Mouse (Mus musculus) cerebellum, adult 9-10 months (tissue): Measurements from ENCODE around the gene Ttc28.
A peak's percentile ranks its signal among the peaks of the same experiment; 100 is the strongest.

Experiments
- DNase-seq: peaks from one replicate; pipeline ENCODE4 v3.0.0; 2022

Ttc28 gene

DNA sequence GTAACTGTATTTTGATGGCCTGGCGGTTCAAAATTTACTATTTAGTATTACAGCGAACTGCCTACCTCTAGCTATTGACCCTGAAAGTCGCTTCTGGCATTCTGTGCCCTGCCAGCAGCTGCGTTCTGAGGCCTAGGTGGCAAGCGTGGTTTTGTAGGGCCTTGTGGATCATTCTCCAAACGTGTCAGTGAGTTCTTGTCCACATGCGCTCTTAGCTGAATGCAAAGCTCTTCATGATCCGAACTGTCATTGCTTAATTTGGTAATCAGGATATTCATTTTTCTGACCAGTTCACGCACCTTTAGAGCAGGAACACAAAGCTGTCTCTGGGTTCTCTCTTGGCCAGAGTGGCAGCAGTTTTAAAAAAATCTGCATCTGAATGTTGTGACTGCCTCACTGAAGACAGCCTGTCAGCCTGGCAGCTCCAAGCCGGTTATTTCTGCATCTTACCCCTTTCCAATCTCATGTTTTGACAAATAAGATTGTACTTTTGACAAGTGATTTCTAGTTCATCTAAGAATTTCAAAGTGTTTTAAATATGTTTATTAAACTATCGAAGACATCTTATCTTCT is 88.0 kb downstream of the Ttc28 start:
- DNase-seq, result no peak

- no peak for DNase-seq
These were observed 89.0 kb downstream of the Ttc28 start for GRCm38 (mm10) chr5:110968566-110968965.

- DNase-seq, result no peak
These were observed 90.7 kb downstream of the Ttc28 start for GRCm38 (mm10) chr5:110970162-110970780.

GRCm38 (mm10) chr5:110976721-110977120 is 97.1 kb downstream of the Ttc28 start:
- no peak for DNase-seq

GRCm38 (mm10) chr5:110977796-110978195 is 98.2 kb downstream of the Ttc28 start:
- DNase-seq, result no peak

- peak; percentile 73 for DNase-seq
These were observed 98.9 kb downstream of the Ttc28 start for GRCm38 (mm10) chr5:110978461-110978860.

DNA sequence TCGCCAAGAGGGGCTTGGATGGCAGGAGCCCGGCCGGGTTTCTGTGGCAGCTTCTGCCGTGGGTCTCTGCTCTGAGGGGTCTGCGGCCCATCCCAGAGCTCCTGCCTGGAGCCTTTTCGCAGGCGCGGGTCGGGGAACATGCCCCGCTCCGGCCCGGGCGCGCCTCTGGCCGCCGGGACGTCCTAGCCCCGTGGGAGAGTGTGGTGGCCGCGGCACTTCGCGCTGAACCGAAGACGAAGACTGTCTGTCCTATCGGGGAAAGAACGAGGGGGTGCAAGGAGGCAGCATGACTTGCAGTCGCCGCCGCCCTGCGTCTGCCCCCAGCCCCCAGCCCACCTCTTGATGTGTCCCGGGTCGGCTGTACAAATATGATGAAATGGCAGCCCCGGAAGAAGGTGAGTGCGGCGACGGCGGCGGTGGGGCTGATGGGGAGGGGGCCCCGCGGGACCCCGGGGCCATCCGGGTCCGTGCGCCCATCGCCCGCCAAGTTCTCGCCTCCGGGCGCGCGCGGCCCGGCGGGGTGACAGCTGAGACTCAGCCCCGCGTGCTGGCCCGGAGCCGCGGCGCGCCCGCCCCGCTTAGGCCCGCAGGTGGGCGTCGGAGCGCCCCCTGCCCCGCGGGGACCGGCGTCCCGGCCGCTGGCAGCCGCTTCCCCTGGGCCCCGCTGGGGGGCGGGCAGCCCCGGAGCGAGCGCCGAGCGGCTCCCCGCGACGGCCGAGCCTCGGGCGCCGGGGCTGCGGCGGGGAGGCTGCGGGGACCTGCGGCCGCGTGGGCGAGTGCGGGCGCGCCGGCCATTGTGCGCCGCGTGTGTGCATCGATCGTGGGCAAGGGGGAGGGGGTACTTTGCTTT is 99.6 kb downstream of the Ttc28 start:
- DNase-seq, result peak; percentile 27

DNA sequence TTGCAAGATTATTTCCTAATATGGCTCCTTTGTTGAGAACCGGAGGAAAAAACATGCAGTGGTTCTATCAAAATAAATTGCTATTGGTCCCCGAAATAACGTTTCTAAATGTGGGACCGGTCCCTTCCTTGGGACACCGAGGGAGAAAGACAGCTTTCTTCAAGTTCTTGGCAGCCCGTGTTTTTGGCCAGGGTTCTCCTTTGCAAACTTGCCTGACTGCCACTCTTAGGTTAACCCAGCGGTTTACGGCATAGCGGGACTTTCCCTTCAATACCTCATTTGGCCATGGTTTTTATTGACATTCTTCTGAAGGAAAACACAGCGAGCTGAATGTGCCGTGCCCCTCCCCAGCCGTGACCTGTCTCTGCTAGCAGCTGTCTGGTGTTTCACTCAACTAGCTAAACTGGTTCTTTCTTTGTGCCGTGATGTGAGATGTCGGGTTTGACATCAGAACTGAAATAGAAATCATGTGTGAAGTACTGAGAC is 100.3 kb downstream of the Ttc28 start:
- peak; percentile 26 for DNase-seq

- peak; percentile 20 for DNase-seq
These were observed 101.0 kb downstream of the Ttc28 start for GRCm38 (mm10) chr5:110980576-110980975.

DNA sequence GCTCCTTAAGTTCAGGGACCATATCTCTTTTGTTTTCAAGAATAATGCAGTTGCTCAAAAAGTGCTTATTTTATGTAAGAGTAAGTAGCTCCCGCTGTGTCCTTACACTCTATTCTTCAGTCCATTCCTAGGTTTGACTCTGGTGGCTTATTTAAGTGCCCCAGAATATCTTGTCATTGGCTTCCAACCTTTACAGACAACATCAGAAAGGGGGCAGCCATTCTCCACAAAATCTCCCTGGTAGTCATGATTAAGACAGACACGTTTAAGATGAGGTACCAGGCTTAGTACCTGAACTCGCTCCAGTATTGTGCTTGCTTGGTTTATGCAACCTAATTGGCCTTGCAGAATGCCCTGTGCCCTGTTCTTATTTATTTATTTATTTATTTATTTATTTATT is 102.8 kb downstream of the Ttc28 start:
- DNase-seq, result peak; percentile 55

DNA sequence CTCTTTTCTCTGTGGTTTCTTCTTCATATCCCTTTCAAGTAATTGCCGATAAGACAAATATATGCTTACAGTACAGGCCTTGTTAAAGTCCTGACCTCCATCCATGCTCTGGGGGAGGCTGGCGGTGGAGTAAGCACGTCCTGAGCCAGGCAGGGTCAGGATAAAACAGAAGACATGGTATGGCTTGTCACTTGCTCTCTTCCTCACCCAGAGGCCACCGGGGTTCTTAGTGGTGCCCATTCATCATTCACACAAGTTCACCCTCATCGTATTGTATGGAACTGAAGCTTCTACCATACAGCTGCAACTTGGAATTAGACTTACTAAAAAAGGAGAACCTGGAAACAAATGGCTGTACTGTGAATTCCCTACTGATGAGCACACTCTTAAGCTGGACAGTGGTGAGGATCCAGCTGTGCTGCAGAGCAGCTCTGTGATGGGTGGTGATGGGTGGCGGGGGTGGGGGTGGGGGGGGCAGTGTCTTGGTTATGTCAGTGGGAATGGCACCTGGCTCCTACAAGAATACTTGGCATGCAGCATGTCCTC is 104.6 kb downstream of the Ttc28 start:
- no peak for DNase-seq

DNA sequence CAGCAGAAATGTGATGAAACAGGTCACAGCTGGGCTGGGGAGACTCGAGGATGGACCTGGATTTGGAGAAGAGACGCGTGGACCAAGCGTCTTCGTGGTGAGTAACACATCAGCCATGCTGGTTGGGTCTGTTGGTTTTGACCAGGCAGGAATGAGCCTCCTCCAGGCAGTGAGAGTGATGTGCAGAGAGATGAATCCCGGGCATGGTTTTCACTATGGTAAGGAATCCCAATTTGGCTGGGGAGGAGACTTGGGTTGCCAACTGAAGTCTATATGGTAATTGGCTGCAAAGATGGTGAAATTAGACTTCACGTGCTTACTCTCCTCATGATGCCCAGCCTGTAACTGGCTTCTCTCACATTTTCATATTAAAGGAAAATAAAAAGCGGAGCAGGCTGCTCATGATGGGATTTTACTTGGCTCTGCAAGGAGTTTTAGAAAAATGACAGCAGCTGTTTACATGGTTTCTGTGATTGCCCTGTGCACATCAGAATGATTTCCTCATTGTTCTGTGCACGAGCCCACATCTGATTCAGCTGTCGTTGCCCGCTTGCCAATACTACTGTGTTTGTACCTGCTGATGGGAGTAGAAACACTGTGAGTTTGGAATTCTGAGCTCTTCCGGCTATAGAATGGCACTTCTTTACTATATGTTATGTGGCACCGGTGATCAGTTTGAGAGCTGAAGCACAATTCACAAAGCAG is 117.4 kb downstream of the Ttc28 start:
- peak; percentile 36 for DNase-seq

DNA sequence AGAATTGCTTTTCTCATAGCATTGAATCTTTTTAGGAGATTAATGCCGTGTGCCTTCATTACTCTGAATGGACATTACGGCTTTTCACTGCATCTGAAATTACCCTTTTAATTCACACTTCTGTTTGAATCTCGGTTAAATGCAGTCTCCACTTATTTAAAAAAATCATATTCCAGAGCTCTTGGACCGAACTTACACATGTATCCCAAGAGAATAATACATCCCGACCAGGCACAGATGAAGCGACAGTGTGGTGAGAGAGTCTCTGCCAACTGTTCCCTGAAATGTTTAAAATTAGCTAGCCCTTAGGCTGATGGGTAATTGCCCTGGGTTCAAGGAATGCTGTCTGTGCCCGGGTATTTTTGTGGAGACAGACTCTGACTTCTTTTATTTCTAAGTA is 118.1 kb downstream of the Ttc28 start:
- DNase-seq, result peak; percentile 56

GRCm38 (mm10) chr5:110998298-110998697 is 118.7 kb downstream of the Ttc28 start:
- no peak for DNase-seq

GRCm38 (mm10) chr5:111000953-111001352 is 121.3 kb downstream of the Ttc28 start:
- no peak for DNase-seq

DNA sequence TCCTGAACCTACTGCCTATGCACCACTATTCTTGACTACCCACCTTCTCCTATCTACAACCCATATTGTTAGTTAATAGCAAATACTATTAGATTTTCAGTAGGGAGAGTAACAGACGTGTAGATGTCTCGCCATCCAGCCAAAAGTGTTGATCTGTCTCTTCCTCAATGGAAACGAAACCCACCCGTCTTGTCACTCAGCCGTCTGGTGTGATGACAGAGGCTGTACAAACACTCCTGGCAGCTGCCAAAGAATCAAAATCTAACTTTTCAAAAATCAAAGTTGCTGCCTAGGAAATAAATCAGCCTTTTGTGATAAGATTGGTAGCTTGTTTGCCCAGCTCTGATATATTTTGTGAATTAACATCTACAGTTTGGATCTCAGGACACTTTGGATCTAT is 123.6 kb downstream of the Ttc28 start:
- no peak for DNase-seq

DNA sequence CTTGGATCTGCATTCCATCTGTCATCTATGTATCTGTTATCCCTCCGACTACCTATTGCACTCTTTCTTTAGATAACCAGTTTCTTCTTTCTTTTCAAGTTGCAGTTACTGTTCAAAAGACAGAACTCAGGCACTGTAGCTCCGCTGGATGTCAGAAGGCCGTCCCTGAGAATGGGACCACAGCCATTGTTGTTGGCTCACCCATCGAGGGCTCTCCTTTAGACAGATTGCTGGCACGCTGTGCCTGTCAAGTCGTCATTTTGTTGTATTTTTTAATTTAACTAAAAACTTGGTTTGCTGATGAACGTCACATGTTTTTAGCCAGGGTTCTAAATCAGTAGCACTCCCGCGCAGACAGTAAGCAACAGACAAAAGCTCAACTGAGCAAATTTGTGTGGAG is 124.1 kb downstream of the Ttc28 start:
- DNase-seq, result no peak

DNA sequence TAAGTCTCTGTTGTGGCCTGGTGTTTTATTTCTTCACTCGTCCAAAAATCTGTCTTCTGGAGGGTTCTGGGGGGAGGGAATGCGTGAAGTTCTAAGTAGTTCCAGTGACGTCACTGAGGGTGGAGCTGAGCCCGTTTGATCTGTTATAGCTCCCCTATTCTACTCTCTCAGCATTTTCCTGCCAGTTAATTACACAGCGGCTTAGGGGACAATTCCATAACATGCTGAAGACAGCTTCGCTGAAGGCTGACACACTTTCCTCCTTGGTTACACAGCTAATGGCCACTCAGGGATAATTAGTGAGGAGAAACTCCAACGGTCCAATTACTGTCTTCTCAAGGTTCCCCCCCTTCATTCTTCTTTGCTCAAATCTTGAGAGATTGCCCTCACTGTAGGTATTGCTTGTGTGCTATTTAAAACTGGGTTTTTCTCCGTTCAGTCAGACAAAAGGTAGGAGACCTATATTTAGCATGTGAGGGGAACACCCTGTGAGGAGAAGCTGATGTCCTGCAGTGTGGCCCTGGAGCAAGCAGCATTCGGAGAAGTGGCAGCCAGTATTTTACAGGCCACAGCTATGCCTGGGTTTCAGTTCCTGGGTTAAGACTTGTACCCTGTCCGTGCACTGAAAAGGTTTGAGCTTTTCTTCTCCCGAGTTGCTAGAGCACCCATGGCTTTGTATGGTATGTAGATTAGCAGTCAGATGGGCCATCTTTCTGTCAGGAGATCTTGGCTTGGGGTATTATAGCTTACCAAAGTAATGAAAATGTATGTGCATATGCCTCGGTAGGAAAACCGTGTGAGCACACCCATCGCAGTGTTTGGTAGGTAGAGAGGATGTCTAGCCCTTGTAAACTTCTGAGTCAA is 126.9 kb downstream of the Ttc28 start:
- DNase-seq, result peak; percentile 59

DNA sequence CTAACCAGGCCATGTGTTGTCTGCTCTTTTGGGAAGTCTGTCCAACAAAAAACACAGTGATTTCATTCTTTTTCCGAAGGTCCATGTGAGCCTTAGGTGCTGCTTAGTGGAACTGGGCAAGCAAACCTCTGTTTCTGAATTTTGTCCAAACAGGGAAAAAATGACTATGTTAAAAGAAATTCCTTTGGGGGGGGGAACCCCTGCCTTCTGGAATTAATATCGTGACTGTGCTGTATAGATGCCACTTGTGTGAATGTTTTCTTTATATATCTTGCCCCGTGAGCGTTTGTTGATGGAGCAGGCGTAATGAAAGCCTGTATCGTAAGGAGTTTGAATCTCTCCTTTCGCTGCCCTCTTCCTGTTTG is 127.5 kb downstream of the Ttc28 start:
- no peak for DNase-seq

GRCm38 (mm10) chr5:111007900-111008299 is 128.3 kb downstream of the Ttc28 start:
- DNase-seq, result peak; percentile 34

- DNase-seq, result no peak
These were observed 128.8 kb downstream of the Ttc28 start for GRCm38 (mm10) chr5:111008431-111008830.

- DNase-seq, result no peak
These were observed 131.7 kb downstream of the Ttc28 start for GRCm38 (mm10) chr5:111011271-111011670.
